Mouse (Mus musculus) erythroblast, embryonic 14.5 days (primary cell): ENCODE measurements around the gene Nfatc3.

Source experiments
- GATA1 ChIP-seq: IDR thresholded peaks from 2 replicates; pipeline ENCODE4 v1.6.1; 2012; ENCODE audit warnings: low read length, inconsistent platforms, mixed read lengths
- TAL1 ChIP-seq: IDR thresholded peaks from 3 replicates; pipeline ENCODE4 v1.6.1; 2012; ENCODE audit warnings: low read length, inconsistent platforms, mixed read lengths

- peak; percentile 71 for TF ChIP-seq TAL1
- no peak for TF ChIP-seq GATA1
Measured at GRCm38 (mm10) chr8:106046872-106047559, 11.6 kb upstream of the Nfatc3 start.
